Mouse (Mus musculus) midbrain, embryonic 14.5 days (tissue): ENCODE measurements at regions not wholly inside any gene's neighbourhood (a gene's known extent, or its start where the extent isn't known, plus 50 kb on each side); places are given as distances from the start of the nearest gene placed in this dataset.

Experiments
- ATAC-seq: fragments of 200-750 bp; cut with Nextera tagmentation; 2 replicates; pipeline ENCODE4 v1.8.0; 2017; ENCODE audit warnings: moderate number of reproducible peaks, moderate library complexity; ENCODE audit not compliant: low FRiP score, low TSS enrichment
- DNase-seq: peaks from one replicate; pipeline ENCODE4 v3.0.0-alpha.2; 2015
- H3K27ac ChIP-seq: fragments of 300-500 bp; sonication (generic); replicated peaks from 2 replicates; pipeline ENCODE4 v1.5.1; 2014; ENCODE audit warnings: mild to moderate bottlenecking, low read depth, low read length, moderate library complexity
- H3K27me3 ChIP-seq: fragments of 300-500 bp; sonication (generic); 2 replicates; pipeline ENCODE4 v1.6.1; 2014; ENCODE audit warnings: low read length, control low read depth, mixed read lengths; ENCODE audit not compliant: control insufficient read depth, insufficient read depth
- H3K36me3 ChIP-seq: fragments of 300-500 bp; sonication (generic); 2 replicates; pipeline ENCODE4 v1.6.1; 2014; ENCODE audit warnings: low read length, control low read depth; ENCODE audit not compliant: control insufficient read depth, insufficient read depth
- H3K4me1 ChIP-seq: fragments of 300-500 bp; sonication (generic); 2 replicates; pipeline ENCODE4 v1.6.1; 2014; ENCODE audit warnings: mild to moderate bottlenecking, antibody characterized with exemption, low read length, control low read depth; ENCODE audit not compliant: control insufficient read depth, insufficient read depth
- H3K4me2 ChIP-seq: fragments of 300-500 bp; sonication (generic); 2 replicates; pipeline ENCODE4 v1.6.1; 2014; ENCODE audit warnings: mild to moderate bottlenecking, low read length, moderate library complexity
- H3K4me3 ChIP-seq: fragments of 300-500 bp; sonication (generic); replicated peaks from 2 replicates; pipeline ENCODE4 v1.5.1; 2014; ENCODE audit warnings: low read depth, low read length
- H3K9ac ChIP-seq: fragments of 300-500 bp; sonication (generic); replicated peaks from 2 replicates; pipeline ENCODE4 v1.6.1; 2014; ENCODE audit warnings: mild to moderate bottlenecking, low read length, moderate library complexity
- H3K9me3 ChIP-seq: fragments of 300-500 bp; sonication (generic); 2 replicates; pipeline ENCODE4 v1.6.1; 2016; ENCODE audit warnings: low read length, control low read depth, mixed read lengths; ENCODE audit not compliant: control insufficient read depth
- WGBS: fragments of 180-500 bp; shearing (Covaris S2); extraction: QIAGEN DNeasy Blood & Tissue Kit; methylation state at CpG from one replicate; pipeline ENCODE4 v1.1.7; 2014; 5-methylcytosine and 5-hydroxymethylcytosine counted together

DNA sequence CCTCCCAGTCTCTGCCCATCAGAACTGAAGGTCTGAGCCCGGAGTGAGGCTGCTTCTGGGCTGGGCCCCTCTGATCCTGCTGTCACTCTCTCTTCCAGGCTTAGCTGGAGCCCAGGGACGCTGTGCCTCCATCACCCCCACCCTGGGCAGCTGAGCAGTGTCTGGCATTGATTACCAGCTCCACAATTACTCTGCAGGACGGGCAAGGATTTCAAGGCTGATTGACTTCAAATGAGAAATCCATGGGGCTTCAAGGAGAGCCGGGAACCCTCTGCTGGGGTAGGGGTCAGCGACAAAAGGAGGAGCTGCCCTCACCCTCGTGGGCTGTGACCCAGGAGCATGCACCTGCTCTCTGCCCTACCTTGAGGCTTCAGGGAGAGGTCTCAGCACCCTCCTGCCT is 107.1 kb upstream of the Csf3r start:
- DNase-seq (no peak), ATAC-seq (no peak)
- H3K27me3 ChIP-seq = peaks cover 5% of the 10 kb centered on the region; the same call in 1 of the 2 replicates
- H3K4me1 ChIP-seq = peaks cover 18% of the 10 kb centered on the region
- no peak overlapping the region for H3K27ac ChIP-seq
- no peak overlapping the region for H3K4me2 ChIP-seq
- H3K9me3 ChIP-seq = no peaks in the 10 kb centered on the region
- no peak overlapping the region for H3K4me3 ChIP-seq
- no peak overlapping the region for H3K9ac ChIP-seq
- H3K36me3 ChIP-seq = no peaks in the 10 kb centered on the region
- 3% methylated on average over 6 of the region's 6 CpGs for WGBS

DNA sequence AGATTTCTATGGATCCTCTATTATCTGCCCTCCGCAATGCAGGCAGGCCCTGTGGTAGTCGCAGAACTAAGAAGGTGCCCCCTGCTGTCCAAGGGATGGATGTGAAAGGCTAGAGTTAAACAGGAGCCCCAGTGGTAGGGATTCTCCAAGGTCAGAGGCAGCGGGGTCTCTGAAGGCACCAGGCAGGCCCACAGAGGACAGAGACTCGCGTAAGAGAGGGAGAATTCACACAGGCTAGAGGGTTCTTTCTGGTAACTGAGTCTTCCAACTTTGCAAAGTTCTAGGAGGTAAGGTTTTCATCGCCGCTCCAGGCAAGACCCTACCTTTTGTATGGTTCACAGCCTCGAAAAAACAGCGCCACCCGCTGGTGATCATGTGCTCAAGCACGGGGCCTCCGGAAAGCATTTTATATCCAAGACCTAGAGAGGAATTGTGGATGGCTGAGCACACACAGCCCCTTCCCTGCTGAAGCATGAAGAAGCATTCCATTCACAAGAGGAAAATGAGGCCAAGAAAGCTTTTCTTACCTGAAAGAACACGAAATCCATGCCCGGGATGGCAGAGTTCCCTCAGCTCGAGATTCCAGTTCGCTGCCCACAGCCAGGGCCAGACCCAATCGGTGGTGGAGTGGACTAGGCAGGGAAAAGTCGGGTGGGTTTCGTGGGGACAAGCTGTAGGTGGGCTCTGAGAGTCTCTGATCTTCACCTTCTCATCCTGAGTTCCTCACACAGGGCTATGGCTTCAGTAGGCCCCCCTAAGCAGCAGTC is 102.6 kb upstream of the Csf3r start:
- Histone ChIP-seq H3K4me3 (no peak overlapping the region), H3K4me1 (peaks cover 38% of the 10 kb centered on the region), H3K27ac (peak overlapping the region; percentile 46; the same call in 1 of the 2 replicates), H3K27me3 (peaks cover 5% of the 10 kb centered on the region; the same call in 1 of the 2 replicates), H3K36me3 (no peaks in the 10 kb centered on the region), H3K9me3 (no peaks in the 10 kb centered on the region), H3K9ac (no peak overlapping the region), H3K4me2 (0 out of 2 replicates have a peak overlapping the region, but pooled peaks have one; percentile 7)
- ATAC-seq (no peak), DNase-seq (peak; percentile 83)
- WGBS = 4% methylated on average over 19 of the region's 19 CpGs

DNA sequence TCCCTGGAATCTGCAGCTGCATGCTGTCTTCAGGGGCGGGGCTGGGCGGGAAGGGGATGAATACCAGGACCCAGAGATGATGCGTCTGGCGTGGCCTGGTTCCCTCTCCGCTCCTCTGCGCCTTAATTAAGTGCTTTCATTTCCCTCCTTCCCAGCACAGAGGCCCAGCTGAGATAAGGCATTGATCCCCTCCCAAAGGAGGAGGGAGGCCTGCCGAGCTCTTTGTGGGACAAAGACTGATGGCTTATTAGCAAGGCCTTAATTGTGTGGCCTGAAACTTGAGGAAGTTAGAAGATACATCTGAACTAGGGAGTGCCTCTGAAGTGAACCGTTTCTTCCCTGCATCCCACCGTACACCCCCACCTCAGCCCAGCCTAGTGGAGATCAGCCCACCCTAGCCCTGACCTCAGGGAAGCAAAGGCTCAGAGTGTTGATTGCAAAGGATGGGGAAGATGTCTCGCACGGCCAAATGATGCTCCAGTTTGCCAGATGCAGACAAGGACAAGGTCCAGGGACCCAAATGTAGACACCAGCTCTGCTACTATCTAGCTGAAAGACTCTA is 102.0 kb upstream of the Csf3r start:
- H3K4me1 ChIP-seq = peaks cover 38% of the 10 kb centered on the region
- H3K36me3 ChIP-seq = no peaks in the 10 kb centered on the region
- H3K9me3 ChIP-seq = no peaks in the 10 kb centered on the region
- DNase-seq (peak; percentile 52), ATAC-seq (peak; percentile 46; the same call in 1 of the 2 replicates)
- 0 out of 2 replicates have a peak overlapping the region, but pooled peaks have one; percentile 14 for H3K9ac ChIP-seq
- H3K4me3 ChIP-seq = no peak overlapping the region
- no peak overlapping the region for H3K4me2 ChIP-seq
- H3K27me3 ChIP-seq = peaks cover 5% of the 10 kb centered on the region; the same call in 1 of the 2 replicates
- WGBS = 9% methylated on average over 11 of the region's 11 CpGs
- peak overlapping the region; percentile 46; the same call in 1 of the 2 replicates for H3K27ac ChIP-seq

DNA sequence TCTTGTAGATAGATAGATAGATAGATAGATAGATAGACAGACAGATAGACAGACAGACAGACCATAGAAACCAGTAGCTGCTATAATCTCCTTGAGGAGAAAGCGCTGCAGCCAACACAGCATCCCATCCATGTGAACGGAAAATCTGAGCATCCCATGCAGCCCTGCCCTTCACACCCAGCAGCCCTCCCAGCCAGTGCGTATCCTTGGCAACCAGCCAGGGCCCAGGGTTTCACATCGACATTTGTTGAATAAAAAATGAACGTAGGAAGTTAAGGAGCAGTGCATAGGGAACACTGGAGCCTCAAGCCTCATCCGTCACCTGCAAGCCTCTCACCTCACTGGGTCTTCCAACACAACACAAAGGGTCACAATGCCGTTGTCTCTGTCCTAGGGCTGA is 101.1 kb upstream of the Csf3r start:
- H3K36me3 ChIP-seq = no peaks in the 10 kb centered on the region
- peaks cover 42% of the 10 kb centered on the region for H3K4me1 ChIP-seq
- peak; percentile 90 for DNase-seq
- H3K9ac ChIP-seq = no peak overlapping the region
- 0 out of 2 replicates have a peak overlapping the region, but pooled peaks have one; percentile 11 for H3K4me2 ChIP-seq
- 8% methylated on average over 7 of the region's 7 CpGs for WGBS
- no peak; the same call in 1 of the 2 replicates for ATAC-seq
- H3K4me3 ChIP-seq = no peak overlapping the region
- H3K27me3 ChIP-seq = peaks cover 5% of the 10 kb centered on the region; the same call in 1 of the 2 replicates
- no peaks in the 10 kb centered on the region for H3K9me3 ChIP-seq
- peak overlapping the region; percentile 46 for H3K27ac ChIP-seq

DNA sequence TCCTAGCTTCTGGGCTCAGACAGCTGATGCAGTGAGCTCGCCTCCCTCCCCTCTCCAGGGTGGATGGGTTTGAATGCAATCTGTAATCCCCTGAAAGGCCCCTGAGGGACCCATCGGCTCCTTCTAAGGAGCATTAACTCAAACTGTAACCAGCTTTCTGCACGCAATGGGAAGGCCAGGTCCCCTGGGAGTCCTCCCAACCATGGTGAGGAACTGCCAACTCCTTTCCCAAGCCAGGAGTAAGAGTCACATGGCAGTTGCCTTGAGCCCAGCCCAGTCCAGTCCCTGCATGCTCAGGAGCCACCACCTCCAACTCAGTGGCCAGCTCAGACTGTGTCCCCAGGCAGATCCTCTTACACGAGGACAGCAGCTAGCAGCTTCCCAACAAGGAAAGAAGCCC is 96.2 kb upstream of the Csf3r start:
- no peaks in the 10 kb centered on the region for H3K9me3 ChIP-seq
- DNase-seq (no peak), ATAC-seq (no peak)
- no peaks in the 10 kb centered on the region for H3K36me3 ChIP-seq
- 25% methylated on average over 4 of the region's 4 CpGs for WGBS
- H3K4me3 ChIP-seq = no peak overlapping the region
- no peak overlapping the region for H3K4me2 ChIP-seq
- no peak overlapping the region for H3K9ac ChIP-seq
- H3K27ac ChIP-seq = no peak overlapping the region
- H3K27me3 ChIP-seq = peaks cover 4% of the 10 kb centered on the region; the same call in 1 of the 2 replicates
- H3K4me1 ChIP-seq = peaks cover 33% of the 10 kb centered on the region

DNA sequence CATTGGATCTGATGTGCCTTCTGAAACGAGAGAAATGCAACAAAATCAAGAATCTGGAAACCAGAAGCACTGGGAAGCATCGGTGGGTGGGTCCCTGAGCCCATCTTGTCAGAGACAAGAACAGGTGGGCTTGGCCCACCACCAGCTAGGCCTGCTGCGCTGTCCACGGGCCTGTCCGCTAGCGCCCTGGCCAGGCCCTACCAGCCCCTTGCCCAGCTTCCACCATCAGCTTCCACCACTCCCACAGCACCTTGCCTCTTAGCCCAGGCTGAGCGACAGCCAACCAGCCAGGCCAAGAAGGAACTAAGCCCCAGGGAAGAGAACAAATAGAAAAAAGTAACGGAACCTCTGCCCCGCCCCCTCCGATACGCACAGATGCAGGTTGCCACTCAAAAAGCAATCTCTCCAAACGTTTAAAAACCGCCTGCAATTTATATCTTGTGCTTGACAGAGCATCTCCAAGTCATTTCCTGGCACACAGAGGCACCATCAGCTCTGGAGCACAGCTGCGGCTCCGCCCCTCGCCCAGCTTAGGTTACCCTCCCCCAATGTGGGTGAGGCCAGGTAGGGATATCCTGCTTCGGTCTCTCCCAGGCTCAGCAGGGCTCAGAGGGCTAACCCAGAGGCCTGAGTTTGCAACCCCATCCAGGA is 95.1 kb upstream of the Csf3r start:
- ATAC-seq = no peak
- no peak overlapping the region for H3K4me2 ChIP-seq
- 69% methylated on average over 17 of the region's 17 CpGs for WGBS
- peaks cover 4% of the 10 kb centered on the region; the same call in 1 of the 2 replicates for H3K27me3 ChIP-seq
- H3K9me3 ChIP-seq = no peaks in the 10 kb centered on the region
- peaks cover 28% of the 10 kb centered on the region for H3K4me1 ChIP-seq
- no peak overlapping the region; the same call in 1 of the 2 replicates for H3K9ac ChIP-seq
- DNase-seq = peak; percentile 28
- H3K4me3 ChIP-seq = no peak overlapping the region
- no peak overlapping the region for H3K27ac ChIP-seq
- no peaks in the 10 kb centered on the region for H3K36me3 ChIP-seq

DNA sequence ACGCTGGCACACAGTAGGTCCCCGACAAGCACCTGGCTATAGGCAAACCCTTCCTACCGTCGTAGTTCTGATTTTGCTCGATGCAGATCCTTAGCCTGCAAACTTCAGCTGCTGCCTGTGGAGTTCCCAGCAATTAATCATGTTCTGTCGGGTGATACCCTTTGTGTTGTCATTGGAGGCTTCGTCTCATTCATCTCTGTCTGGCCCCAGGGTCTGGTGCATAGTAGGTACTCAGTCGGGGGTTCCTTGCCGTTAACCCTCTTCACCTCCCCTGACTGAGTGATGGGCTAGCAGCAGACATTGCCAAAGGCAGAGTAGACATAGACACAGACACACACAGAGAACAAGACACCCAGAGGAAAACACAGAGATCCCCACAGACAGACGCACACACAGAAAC is 93.6 kb upstream of the Csf3r start:
- Histone ChIP-seq H3K4me2 (no peak overlapping the region), H3K4me1 (peaks cover 20% of the 10 kb centered on the region), H3K9me3 (no peaks in the 10 kb centered on the region), H3K27ac (no peak overlapping the region), H3K4me3 (no peak overlapping the region), H3K36me3 (no peaks in the 10 kb centered on the region), H3K27me3 (peaks cover 4% of the 10 kb centered on the region; the same call in 1 of the 2 replicates), H3K9ac (no peak overlapping the region)
- WGBS = 63% methylated on average over 10 of the region's 10 CpGs
- no peak for ATAC-seq
- no peak for DNase-seq

DNA sequence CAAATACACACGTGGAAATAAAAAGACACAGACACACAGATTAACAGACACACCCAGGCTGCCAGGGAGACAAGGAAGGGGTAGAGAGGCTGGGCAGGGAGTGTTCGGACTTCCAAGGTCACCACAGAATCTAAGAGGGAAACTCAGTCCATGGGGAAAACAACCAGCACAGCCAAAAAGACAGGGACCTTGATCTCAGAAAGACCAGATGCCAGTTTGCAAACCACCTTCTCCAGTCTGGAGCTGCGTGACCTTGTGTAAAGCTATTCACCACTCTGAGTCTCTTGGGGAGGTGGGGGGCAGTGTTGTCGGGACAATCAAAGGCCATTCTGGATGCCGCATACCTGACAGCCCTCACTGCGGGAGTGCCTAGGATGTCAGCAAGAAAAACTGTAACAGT is 93.0 kb upstream of the Csf3r start:
- H3K27me3 ChIP-seq = peaks cover 4% of the 10 kb centered on the region; the same call in 1 of the 2 replicates
- no peak for DNase-seq
- no peaks in the 10 kb centered on the region for H3K9me3 ChIP-seq
- no peak overlapping the region for H3K4me2 ChIP-seq
- no peaks in the 10 kb centered on the region for H3K36me3 ChIP-seq
- H3K9ac ChIP-seq = no peak overlapping the region
- H3K27ac ChIP-seq = no peak overlapping the region
- no peak for ATAC-seq
- no peak overlapping the region for H3K4me3 ChIP-seq
- peaks cover 20% of the 10 kb centered on the region for H3K4me1 ChIP-seq
- 79% methylated on average over 6 of the region's 6 CpGs for WGBS
